Mouse (Mus musculus) neutrophil, adult 83 days (primary cell): ENCODE measurements around the gene Sgpp2. TPM values are rescaled to one million over a fixed set of nuclear protein-coding genes. Genes with fewer than 3 reads are reported as not detected.

Experiments
- total RNA-seq, 2 experiments: library from RNA; stranded (reverse); gene quantifications; one replicate each; pipeline ENCODE4 v1.2.4; 2023

Sgpp2 gene
- not detected for total RNA-seq

DNA sequence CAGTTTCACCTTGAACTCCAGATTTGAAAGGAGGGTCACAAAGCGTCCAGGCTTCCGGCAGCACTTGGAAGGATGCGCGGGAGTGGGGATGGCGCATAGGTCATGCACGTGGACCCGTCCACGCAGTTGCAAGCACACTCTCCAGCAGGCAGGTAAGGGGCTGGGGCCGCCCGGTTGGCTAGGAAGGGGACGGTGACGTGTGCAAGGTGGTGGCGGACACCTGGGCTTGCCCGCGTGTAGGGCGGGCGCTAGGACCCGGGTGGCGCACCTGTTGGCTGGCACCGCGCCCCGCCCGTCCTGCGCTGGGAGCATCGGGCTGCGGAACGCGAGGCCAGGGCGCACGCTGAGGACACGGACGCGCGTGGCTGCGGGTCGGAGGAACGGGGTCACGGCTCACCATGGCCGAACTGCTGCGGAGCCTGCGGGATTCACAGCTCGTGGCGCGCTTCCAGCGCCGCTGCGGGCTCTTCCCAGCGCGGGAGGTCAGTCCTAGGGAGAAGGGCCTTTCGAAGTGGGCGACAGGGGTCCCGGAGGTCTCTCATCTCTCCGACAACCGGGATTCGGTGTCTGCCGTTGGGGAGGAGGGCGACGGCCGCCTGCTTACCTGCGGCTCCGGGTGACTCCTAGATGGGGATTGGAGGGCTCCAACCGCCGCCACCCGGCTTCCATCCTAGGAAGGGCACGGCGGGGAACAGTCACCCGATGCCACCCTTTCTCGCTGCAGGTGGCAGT, at the start of gene Sgpp2:
Sgpp2 (plus strand) TSS at position 325 of the 732 bp plus-strand sequence.

Other genes with a start within 250 kb of the Sgpp2 start
- gene Pax3, start 113.2 kb upstream of the Sgpp2 start, total RNA-seq: not detected
- 10 to 100 TPM; 19.2 to 25.2 TPM for gene Farsb, start 178.6 kb downstream of the Sgpp2 start, total RNA-seq
- not detected for gene Mogat1, start 200.6 kb downstream of the Sgpp2 start, total RNA-seq
- gene BC035947, start 201.8 kb downstream of the Sgpp2 start, total RNA-seq: not detected